Mouse (Mus musculus) adrenal gland, postnatal 14 days (tissue): ENCODE measurements around the gene Nectin1. TPM values are rescaled to one million over a fixed set of nuclear protein-coding genes. Genes with fewer than 3 reads are reported as not detected.

ENCODE experiments used
- DNase-seq: peaks from one replicate; pipeline ENCODE4 v3.0.0; 2021; ENCODE audit warnings: mixed read lengths
- total RNA-seq: library from RNA; stranded (reverse); gene quantifications from 2 replicates; pipeline ENCODE4 v1.2.3, GENCODE M21; 2021

Gene Nectin1
- total RNA-seq, 1 experiment from 2014 or later: 21.5 TPM

- no peak for DNase-seq
Observed at GRCm38 (mm10) chr9:43761941-43762340, 18.2 kb downstream of the Nectin1 start.

GRCm38 (mm10) chr9:43765419-43766179 lies 21.8 kb downstream of the Nectin1 start:
- DNase-seq: no peak

DNA sequence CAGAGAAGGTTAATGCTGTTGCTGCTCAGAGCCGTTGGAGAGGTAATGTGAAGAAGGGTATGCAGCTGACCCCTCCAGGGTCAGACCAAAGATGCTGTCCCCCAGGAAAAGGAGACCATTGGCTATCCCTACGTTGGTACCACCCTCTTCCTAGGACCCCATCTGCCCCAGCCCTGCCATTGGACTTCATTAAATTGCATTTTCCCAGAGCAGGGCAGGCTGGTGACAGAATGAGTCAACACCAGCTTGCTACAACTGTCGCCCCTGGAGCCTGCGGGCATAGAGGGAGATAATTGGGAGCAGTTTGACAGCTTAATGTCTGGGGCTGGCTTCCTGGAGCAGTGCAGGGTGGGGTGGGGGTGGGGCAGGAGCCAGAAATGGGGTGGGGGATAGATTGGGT lies 25.0 kb downstream of the Nectin1 start:
- DNase-seq: peak; percentile 36

- DNase-seq: no peak
Observed at GRCm38 (mm10) chr9:43769228-43769627, 25.4 kb downstream of the Nectin1 start.

DNA sequence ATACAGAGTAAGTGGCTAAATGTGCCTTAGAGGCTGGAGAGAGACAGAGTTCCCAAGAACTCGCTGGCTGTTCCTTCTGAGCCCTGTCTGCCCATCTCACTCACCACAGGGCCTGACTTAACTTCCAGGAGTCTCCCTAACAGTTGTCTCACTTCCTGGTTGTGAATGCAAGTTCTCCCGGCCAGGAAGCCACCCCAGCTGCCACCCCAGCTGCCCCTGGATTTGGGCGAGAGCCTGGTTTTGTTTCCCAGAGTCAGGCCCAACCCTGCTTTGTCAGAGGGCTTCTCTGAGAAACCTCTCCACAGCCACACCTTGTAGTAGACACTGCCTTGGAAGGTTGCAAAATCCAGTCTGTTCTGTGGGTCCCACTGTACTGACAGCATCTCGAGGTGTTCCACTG lies 26.2 kb downstream of the Nectin1 start:
- DNase-seq: no peak

GRCm38 (mm10) chr9:43771041-43771440 lies 27.3 kb downstream of the Nectin1 start:
- no peak for DNase-seq

DNA sequence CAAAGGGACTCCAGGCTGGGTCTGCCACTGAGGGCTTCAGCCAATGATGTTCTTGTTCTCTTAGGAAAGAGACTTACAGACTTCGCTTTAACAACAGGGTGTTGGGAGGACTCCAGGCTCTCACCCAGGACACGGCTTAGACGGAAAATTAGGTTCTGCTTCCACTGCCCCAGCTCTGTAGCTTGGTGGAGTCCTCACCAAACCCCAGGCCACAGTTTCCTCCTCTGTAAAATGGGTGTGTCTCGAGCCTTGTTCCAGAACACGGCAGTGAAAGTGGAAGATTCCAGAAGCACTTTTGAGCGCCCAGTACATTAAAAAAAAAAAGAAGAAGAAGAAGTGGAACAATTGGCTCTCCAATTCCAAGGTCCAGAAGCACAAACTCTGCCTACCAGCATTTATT lies 28.7 kb downstream of the Nectin1 start:
- no peak for DNase-seq

- no peak for DNase-seq
Observed at GRCm38 (mm10) chr9:43773521-43773920, 29.7 kb downstream of the Nectin1 start.

GRCm38 (mm10) chr9:43774427-43774826 lies 30.6 kb downstream of the Nectin1 start:
- DNase-seq: no peak

GRCm38 (mm10) chr9:43776231-43776630 lies 32.4 kb downstream of the Nectin1 start:
- no peak for DNase-seq

GRCm38 (mm10) chr9:43777362-43778360 lies 33.9 kb downstream of the Nectin1 start:
- no peak for DNase-seq

- DNase-seq: no peak
Observed at GRCm38 (mm10) chr9:43780883-43781282, 37.1 kb downstream of the Nectin1 start.

GRCm38 (mm10) chr9:43782401-43782800 lies 38.6 kb downstream of the Nectin1 start:
- DNase-seq: no peak

- no peak for DNase-seq
Observed at GRCm38 (mm10) chr9:43783959-43784358, 40.2 kb downstream of the Nectin1 start.

DNA sequence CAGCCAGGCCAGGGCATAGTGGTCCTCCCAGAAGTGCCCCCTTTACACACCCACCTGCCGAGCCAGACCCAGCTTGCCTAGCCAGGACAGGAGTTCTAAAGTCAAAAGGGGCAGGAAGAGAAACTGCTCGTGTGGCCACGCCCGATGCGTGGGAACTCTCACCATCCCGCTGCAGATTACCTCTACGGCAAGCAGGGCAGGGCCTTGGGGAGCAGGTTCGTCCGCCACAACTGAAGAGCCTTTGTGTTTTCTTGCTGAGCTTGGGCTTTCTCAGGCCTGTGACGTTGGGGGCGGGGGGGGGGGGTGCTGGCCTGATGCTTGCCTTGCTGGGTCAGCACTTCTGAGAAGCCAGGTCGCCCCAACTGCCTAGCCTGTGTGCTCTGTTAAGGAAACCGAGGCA lies 41.1 kb downstream of the Nectin1 start:
- no peak for DNase-seq

- no peak for DNase-seq
Observed at GRCm38 (mm10) chr9:43787591-43787990, 43.8 kb downstream of the Nectin1 start.

DNA sequence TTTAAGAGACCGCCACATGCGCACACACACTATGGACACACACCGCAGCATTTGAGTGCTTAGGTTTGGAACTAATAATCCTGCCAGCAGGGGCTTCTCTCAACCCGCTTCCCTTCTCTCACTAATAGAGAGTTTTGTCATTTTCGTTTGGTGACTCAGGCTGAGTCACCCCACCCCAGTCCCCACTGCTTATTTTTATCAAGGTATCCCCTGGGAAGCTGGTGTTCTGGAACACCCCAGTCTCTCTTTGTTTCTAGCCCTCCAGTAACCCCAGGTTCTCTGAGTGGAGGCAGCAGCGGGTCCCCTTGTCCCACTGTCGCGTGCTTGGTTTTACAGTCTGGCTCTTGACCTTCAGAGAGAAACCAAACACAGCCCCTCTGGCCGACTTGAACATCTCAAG lies 48.9 kb downstream of the Nectin1 start:
- no peak for DNase-seq

- DNase-seq: peak; percentile 50
Observed at GRCm38 (mm10) chr9:43793411-43793810, 49.6 kb downstream of the Nectin1 start.

DNA sequence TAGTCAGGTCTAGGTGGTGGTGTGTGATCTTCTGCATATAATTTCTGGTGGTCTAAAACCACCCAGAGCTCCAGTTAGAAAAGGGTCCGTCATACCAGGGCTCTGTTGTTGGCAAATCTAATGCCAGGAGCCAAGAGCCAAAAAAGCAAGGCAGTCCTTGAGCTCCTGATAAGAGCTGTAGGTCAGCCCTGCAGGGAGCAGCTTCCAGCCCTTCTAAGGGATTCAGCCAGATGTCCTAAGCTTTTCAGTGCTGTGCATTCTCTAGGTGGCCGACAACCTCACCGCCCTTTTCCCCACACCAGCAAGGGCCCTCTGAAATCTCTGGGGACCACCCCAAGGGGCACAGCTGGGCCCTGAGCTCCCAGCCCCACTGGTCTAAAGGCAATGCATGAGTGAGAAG lies 52.2 kb downstream of the Nectin1 start:
- DNase-seq: peak; percentile 65

DNA sequence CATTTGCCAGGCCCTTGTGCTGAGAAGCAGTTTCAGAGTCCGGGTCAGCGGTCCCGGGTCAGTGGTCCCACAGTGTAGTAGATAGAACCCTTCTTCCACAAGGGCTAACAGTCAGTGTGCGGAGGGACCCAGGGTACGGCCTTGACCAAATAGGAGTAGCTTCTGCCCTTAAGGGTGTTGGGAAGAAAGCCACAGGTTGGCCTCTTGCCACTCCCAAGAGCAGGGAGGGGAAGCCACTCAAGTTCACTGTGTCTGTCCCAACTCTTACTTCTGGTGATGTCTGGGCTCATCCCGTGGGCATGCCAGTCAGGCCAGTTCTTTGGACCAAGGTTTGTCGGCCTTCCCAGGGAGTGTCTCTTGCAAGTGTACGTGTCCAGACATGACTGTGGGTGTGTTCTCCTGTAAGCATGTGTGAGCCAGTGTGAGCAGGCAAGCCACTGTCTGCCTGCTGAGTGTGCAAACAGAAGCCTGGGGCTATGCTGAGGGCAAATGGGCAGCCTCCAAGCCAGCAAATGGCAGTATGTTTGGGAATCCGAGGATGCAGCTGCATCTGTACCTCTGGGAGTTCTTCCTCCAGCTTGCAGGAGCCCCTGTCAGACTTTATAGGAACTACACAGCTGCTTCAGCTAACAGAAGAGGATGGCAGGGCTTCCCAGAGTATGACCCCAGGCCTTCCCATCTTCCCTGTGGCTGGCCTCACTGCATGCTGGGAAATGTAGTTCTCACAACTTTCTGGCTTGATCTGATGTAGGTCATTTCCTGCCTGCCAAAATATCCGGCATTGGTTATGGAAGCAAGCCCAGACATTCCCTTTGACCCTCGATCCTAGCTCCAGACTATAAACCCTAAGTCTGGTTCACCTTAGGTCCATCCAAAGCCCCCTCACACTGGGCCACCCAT lies 53.3 kb downstream of the Nectin1 start:
- DNase-seq: peak; percentile 59

- DNase-seq: no peak
Observed at GRCm38 (mm10) chr9:43797746-43798145, 54.0 kb downstream of the Nectin1 start.

DNA sequence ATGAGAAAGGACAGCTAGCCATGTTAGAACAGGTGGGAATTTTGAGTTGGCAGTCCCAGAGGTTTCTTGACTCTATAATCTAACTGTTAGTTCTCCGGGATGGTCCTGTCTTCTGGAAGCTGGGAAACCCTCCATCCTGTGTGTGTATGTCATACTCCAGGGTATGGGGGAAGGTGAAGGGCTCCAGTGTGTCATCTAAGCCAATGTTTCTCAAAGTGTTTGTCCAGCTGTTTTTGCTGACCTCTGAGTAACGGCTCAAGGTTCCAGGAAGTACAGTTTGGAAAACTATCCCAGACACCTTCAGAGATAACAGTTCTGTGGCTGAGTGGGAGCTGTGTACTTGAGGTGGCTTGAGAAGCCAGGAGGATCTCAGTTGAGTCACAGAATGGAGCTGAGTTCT lies 56.7 kb downstream of the Nectin1 start:
- DNase-seq: no peak
